Mouse (Mus musculus) erythroblast, embryonic 14.5 days (primary cell): ENCODE data around the gene Elfn1.

Source experiments
- GATA1 ChIP-seq: IDR thresholded peaks from 2 replicates; pipeline ENCODE4 v1.6.1; 2012; ENCODE audit warnings: low read length, inconsistent platforms, mixed read lengths
- TAL1 ChIP-seq: IDR thresholded peaks from 3 replicates; pipeline ENCODE4 v1.6.1; 2012; ENCODE audit warnings: low read length, inconsistent platforms, mixed read lengths

DNA sequence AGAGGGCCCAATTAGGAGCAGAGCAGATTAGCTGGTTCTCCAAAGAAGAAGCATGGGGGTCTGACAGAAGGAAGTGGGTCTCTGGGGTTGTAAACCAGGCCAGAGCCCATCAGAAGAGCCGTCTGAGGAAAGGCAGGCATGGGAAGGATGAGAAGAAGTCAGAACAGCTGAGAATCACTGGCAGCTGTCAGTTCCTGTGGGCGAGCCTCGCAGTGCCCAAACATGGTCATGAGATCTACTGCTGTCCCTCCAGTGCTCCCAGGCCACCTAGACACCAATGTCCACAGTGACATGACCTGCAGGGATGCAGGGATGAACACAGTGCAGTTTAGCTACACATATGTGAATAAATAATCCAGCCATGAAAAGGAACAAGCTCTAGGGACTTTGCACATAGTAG lies 102.7 kb downstream of the Elfn1 start:
- TF ChIP-seq TAL1 (no peak), GATA1 (no peak)
